Mouse (Mus musculus): Measurements from ENCODE around the gene Adamts16. TPM values are rescaled to one million over a fixed set of nuclear protein-coding genes. Genes with fewer than 3 reads are reported as not detected.

Adamts16 gene
- polyA plus RNA-seq, 1 experiment from 2014 or later: 2.3 TPM

DNA sequence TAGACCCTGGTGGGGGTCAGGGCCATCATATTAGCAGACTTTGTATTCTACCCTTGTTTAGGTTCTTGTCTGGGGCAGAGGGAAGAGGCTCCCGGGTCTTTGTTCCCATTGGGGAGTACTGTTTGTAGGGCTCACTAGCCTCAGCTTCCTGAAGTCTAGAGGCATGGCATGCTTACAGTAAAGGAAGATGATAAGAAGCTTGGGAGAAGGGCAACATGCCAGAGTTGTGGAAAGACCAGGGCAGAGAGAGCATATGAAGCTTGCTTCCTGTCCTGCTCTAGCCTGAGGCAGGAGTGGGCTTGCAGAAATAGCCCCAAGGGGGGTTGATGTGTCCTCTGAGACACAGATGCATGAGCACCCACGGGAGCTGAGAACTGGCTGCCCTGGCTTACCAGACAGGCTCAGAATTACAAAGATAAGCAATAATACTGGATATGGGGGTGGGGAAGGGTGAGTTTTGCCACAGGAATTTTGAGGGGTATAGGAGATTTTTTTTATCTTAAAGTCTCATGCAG is 117.4 kb downstream of the Adamts16 start:
- Histone ChIP-seq H3K27me3 (ENCODE audit: control insufficient read depth, insufficient read depth, low read depth, low read length) (no peaks in the 10 kb centered on the region), H3K4me1 (ENCODE audit: control insufficient read depth, insufficient read depth, low read length) (no peaks in the 10 kb centered on the region), H3K9ac (ENCODE audit: low read depth, low read length) (no peak overlapping the region), H3K36me3 (ENCODE audit: control insufficient read depth, insufficient read depth, low read length) (no peaks in the 10 kb centered on the region), H3K4me3 (ENCODE audit: low read depth, low read length) (no peak overlapping the region), H3K9me3 (replicated peaks; ENCODE audit: control insufficient read depth, low read length, poor library complexity, severe bottlenecking) (no peaks in the 10 kb centered on the region), H3K27ac (ENCODE audit: low read length) (no peak overlapping the region), H3K4me2 (ENCODE audit: low read length) (no peak overlapping the region)
- WGBS: 68% methylated on average over 2 of the region's 2 CpGs
- ATAC-seq: no peak

DNA sequence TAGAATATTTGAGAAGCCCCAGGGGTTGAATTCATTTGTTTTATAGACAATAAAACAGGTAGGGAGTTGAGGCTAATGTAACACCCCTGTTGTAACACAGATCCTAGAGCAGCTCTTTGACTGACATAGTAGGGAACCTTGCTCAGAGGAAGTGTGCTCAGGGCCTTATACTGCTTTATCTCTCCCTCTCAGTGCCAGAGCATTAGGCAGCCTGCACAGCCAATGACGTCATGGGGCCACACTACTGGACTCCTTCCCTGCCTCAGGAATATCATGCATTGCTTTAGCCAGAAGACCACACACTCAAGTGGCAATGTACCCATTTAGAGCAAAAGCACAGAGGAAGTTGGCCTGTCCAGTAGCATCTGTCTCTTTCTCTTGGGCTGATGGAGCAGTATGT is 121.6 kb downstream of the Adamts16 start:
- ATAC-seq: no peak
- Histone ChIP-seq H3K27me3 (ENCODE audit: control insufficient read depth, insufficient read depth, low read depth, low read length) (no peaks in the 10 kb centered on the region), H3K4me3 (ENCODE audit: low read depth, low read length) (no peak overlapping the region), H3K36me3 (ENCODE audit: control insufficient read depth, insufficient read depth, low read length) (no peaks in the 10 kb centered on the region), H3K9me3 (replicated peaks; ENCODE audit: control insufficient read depth, low read length, poor library complexity, severe bottlenecking) (no peaks in the 10 kb centered on the region), H3K4me2 (ENCODE audit: low read length) (no peak overlapping the region), H3K27ac (ENCODE audit: low read length) (no peak overlapping the region), H3K9ac (ENCODE audit: low read depth, low read length) (no peak overlapping the region), H3K4me1 (ENCODE audit: control insufficient read depth, insufficient read depth, low read length) (no peaks in the 10 kb centered on the region)
- 85% methylated on average over 1 of the region's 1 CpGs for WGBS

DNA sequence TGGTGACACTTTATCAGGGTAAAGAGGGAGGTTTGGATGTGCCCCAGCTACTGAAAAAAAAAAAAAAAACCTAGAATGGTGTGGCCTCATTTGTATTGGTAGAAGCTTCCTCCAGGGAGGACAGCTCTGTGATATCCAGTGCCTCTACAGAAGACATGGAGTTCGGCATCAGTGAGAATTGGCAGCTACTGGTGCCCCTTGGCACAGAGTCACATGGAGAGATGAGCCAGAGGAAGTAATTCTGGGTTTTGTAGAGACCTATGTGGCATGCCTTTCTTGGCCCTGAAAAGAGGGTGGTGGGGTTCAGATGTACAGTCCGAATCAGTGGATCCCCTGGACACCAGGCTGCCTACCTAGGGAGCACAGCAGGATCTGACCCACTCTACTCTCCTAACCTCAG is 122.8 kb downstream of the Adamts16 start:
- no peaks in the 10 kb centered on the region for H3K27me3 ChIP-seq (ENCODE audit: control insufficient read depth, insufficient read depth, low read depth, low read length)
- H3K9ac ChIP-seq (ENCODE audit: low read depth, low read length): no peak overlapping the region
- no peak overlapping the region for H3K27ac ChIP-seq (ENCODE audit: low read length)
- 66% methylated on average over 2 of the region's 2 CpGs for WGBS
- H3K4me2 ChIP-seq (ENCODE audit: low read length): no peak overlapping the region
- H3K36me3 ChIP-seq (ENCODE audit: control insufficient read depth, insufficient read depth, low read length): no peaks in the 10 kb centered on the region
- no peaks in the 10 kb centered on the region for H3K9me3 ChIP-seq (replicated peaks; ENCODE audit: control insufficient read depth, low read length, poor library complexity, severe bottlenecking)
- no peak overlapping the region for H3K4me3 ChIP-seq (ENCODE audit: low read depth, low read length)
- no peak for ATAC-seq
- no peaks in the 10 kb centered on the region for H3K4me1 ChIP-seq (ENCODE audit: control insufficient read depth, insufficient read depth, low read length)

DNA sequence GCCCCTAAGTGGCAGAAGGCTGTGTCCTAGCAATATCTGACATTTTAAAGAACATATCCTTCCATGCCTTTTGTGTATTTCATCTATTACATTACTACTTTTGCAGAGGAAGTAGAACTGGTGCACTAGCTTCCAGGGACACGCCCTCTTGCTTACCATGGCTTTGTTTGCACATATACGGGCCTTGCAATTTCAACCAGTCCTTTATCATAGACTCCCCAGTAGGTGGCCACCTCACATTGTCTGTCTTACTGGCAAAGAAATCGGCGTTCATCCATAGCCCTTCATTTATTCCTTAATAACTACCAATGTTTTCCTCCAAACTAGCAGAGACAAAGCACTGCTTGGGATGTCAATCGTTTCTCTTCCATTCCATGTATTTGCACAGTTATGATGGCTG is 125.6 kb downstream of the Adamts16 start:
- Histone ChIP-seq H3K27ac (ENCODE audit: low read length) (no peak overlapping the region), H3K4me1 (ENCODE audit: control insufficient read depth, insufficient read depth, low read length) (no peaks in the 10 kb centered on the region), H3K4me2 (ENCODE audit: low read length) (no peak overlapping the region), H3K9ac (ENCODE audit: low read depth, low read length) (no peak overlapping the region), H3K27me3 (ENCODE audit: control insufficient read depth, insufficient read depth, low read depth, low read length) (no peaks in the 10 kb centered on the region), H3K4me3 (ENCODE audit: low read depth, low read length) (no peak overlapping the region), H3K36me3 (ENCODE audit: control insufficient read depth, insufficient read depth, low read length) (no peaks in the 10 kb centered on the region), H3K9me3 (replicated peaks; ENCODE audit: control insufficient read depth, low read length, poor library complexity, severe bottlenecking) (no peaks in the 10 kb centered on the region)
- 74% methylated on average over 5 of the region's 5 CpGs for WGBS
- no peak for ATAC-seq

DNA sequence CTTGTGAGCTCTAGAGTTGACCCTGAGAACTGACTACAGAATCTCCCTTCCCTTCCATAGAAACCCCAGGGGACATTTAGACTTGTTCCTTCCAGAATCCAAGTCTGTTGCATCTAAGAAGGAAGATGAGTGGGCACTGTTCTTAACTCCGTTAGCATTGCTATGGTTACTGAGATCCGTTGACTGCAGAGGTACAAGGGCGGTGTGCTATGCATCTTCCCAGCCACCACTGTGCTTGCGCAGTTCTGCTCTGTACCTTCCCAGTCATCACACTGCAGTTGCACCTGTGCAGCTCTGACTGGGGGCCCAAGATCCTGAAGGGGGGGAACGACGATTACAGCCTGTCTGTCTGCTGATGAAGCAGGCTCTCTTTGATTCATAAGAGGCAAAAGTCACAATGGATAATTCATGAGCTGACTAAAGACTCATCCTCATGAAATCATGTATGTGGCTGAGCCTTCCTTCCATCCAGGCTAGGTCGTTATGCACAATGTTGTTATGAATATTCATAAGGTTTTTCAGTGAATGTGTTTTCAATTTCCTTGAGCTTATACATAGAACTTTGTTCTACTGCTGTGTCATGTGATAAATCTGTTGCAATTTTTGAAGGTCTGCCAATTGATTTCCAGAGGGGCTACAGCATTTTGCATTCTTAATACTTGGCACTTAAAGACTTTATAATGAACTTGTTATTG is 127.4 kb downstream of the Adamts16 start:
- H3K27ac ChIP-seq (ENCODE audit: low read length): no peak overlapping the region
- no peaks in the 10 kb centered on the region for H3K36me3 ChIP-seq (ENCODE audit: control insufficient read depth, insufficient read depth, low read length)
- H3K9me3 ChIP-seq (replicated peaks; ENCODE audit: control insufficient read depth, low read length, poor library complexity, severe bottlenecking): no peaks in the 10 kb centered on the region
- ATAC-seq: peak; percentile 82
- no peak overlapping the region for H3K4me3 ChIP-seq (ENCODE audit: low read depth, low read length)
- H3K4me2 ChIP-seq (ENCODE audit: low read length): no peak overlapping the region
- 53% methylated on average over 7 of the region's 7 CpGs for WGBS
- no peaks in the 10 kb centered on the region for H3K27me3 ChIP-seq (ENCODE audit: control insufficient read depth, insufficient read depth, low read depth, low read length)
- H3K9ac ChIP-seq (ENCODE audit: low read depth, low read length): no peak overlapping the region
- no peaks in the 10 kb centered on the region for H3K4me1 ChIP-seq (ENCODE audit: control insufficient read depth, insufficient read depth, low read length)

DNA sequence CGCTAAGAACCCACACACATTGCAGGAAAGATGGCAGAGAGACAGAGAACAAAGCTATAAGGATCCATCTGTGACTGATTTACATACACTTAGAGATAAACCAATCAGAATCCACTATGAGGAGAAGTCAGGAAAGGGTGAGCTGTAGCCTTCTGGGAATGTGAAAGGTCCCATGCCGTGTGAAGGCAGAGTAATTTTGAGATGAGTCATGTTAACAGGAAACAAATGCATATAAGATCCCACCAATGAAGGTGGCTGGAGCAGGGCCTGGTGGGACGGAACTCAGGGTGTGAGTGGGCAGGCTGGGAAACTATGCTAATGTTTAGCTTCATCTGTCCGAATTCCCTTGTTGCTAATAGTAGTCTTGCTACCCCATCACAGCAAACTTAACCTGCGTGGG is 128.3 kb downstream of the Adamts16 start:
- no peak overlapping the region for H3K4me2 ChIP-seq (ENCODE audit: low read length)
- WGBS: 84% methylated on average over 5 of the region's 5 CpGs
- H3K9me3 ChIP-seq (replicated peaks; ENCODE audit: control insufficient read depth, low read length, poor library complexity, severe bottlenecking): no peaks in the 10 kb centered on the region
- no peaks in the 10 kb centered on the region for H3K4me1 ChIP-seq (ENCODE audit: control insufficient read depth, insufficient read depth, low read length)
- H3K4me3 ChIP-seq (ENCODE audit: low read depth, low read length): no peak overlapping the region
- H3K27me3 ChIP-seq (ENCODE audit: control insufficient read depth, insufficient read depth, low read depth, low read length): no peaks in the 10 kb centered on the region
- no peak overlapping the region for H3K9ac ChIP-seq (ENCODE audit: low read depth, low read length)
- H3K27ac ChIP-seq (ENCODE audit: low read length): no peak overlapping the region
- no peaks in the 10 kb centered on the region for H3K36me3 ChIP-seq (ENCODE audit: control insufficient read depth, insufficient read depth, low read length)
- no peak for ATAC-seq

DNA sequence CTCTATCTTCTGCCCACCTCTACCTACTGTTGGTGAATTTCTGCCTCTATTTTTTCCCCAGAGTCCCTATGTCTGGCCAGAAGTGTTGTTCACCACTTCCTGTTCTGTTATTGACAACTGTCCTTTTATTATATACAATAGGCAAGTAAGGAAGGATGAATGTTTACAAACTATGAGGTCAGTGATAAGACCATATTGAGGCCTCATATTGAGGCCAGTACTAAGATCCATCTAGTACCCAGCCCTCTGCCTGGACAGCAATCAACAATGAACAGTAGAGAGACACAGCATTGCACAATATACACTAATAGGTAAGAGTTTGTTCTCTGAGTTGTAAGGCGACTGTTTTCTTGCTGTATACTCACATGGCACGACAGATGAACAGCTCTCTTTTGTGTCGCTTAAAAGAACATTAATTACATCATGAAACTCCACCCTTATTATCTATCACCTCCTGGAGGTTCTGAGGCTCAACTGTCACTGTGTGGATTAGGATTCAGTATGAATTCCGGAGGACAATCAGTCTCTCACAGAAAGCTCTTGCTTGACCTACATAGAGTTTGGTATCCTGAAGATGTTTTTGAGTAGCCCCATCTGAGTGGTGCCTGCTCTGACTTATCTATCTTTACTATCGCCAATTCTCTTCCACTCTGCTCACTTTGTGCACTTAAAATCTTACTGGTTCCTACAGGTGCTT is 134.3 kb downstream of the Adamts16 start:
- Histone ChIP-seq H3K36me3 (ENCODE audit: control insufficient read depth, insufficient read depth, low read length) (no peaks in the 10 kb centered on the region), H3K4me1 (ENCODE audit: control insufficient read depth, insufficient read depth, low read length) (no peaks in the 10 kb centered on the region), H3K9me3 (replicated peaks; ENCODE audit: control insufficient read depth, low read length, poor library complexity, severe bottlenecking) (no peaks in the 10 kb centered on the region), H3K4me2 (ENCODE audit: low read length) (no peak overlapping the region), H3K27ac (ENCODE audit: low read length) (no peak overlapping the region), H3K27me3 (ENCODE audit: control insufficient read depth, insufficient read depth, low read depth, low read length) (no peaks in the 10 kb centered on the region), H3K9ac (ENCODE audit: low read depth, low read length) (no peak overlapping the region), H3K4me3 (ENCODE audit: low read depth, low read length) (no peak overlapping the region)
- ATAC-seq: no peak
- WGBS: 88% methylated on average over 5 of the region's 5 CpGs

DNA sequence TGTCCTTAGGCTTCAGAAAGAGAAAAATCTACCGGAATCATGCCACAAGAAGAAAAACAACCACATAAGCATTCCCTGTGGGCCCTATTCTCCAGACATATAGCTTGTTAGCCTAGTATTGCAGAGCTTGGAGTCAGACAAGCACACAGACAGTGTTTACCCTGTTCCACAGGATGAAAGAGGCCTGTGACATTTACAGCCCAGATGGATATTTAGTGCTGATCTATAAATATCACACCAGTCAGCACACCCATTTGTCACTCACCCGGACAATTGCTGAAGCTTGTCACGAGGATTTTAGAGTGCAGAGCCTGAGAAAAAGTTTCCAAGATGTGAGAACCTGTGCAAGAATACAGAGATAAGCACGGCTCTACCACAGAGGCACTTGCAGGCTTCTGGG is 138.7 kb downstream of the Adamts16 start:
- Histone ChIP-seq H3K36me3 (ENCODE audit: control insufficient read depth, insufficient read depth, low read length) (no peaks in the 10 kb centered on the region), H3K9ac (ENCODE audit: low read depth, low read length) (no peak overlapping the region), H3K27ac (ENCODE audit: low read length) (no peak overlapping the region), H3K9me3 (replicated peaks; ENCODE audit: control insufficient read depth, low read length, poor library complexity, severe bottlenecking) (no peaks in the 10 kb centered on the region), H3K4me2 (ENCODE audit: low read length) (no peak overlapping the region), H3K4me1 (ENCODE audit: control insufficient read depth, insufficient read depth, low read length) (no peaks in the 10 kb centered on the region), H3K4me3 (ENCODE audit: low read depth, low read length) (no peak overlapping the region), H3K27me3 (ENCODE audit: control insufficient read depth, insufficient read depth, low read depth, low read length) (no peaks in the 10 kb centered on the region)
- ATAC-seq: no peak
- WGBS: 79% methylated on average over 4 of the region's 4 CpGs

DNA sequence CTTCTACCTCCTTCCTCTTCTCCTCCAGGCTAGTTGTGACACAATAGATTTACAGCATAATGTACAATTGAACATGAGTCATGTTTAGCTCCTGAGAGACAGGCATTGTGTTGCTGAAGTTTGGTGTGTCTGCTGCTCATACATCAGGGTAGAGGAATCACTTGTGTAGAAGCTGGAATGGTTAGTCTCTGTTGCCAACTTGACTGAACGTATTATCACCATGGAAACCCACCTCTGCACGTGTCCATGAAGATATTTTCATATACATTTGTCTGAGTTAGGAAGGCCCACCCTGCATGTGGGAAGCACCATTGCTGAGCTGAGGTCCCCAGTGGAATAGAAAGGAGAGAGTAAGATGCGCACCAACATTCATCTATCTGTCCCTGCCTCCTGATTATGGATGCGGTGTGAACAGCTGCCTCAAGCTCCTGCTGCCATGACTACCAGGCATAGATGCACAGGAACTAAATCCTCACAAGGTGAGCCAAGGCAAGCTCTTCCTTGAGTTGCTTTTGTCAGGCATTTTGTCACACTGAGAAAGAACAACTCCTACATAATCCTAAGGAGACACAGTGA is 142.7 kb downstream of the Adamts16 start:
- Histone ChIP-seq H3K4me3 (ENCODE audit: low read depth, low read length) (no peak overlapping the region), H3K27me3 (ENCODE audit: control insufficient read depth, insufficient read depth, low read depth, low read length) (no peaks in the 10 kb centered on the region), H3K4me2 (ENCODE audit: low read length) (no peak overlapping the region), H3K36me3 (ENCODE audit: control insufficient read depth, insufficient read depth, low read length) (no peaks in the 10 kb centered on the region), H3K4me1 (ENCODE audit: control insufficient read depth, insufficient read depth, low read length) (no peaks in the 10 kb centered on the region), H3K9ac (ENCODE audit: low read depth, low read length) (no peak overlapping the region), H3K9me3 (replicated peaks; ENCODE audit: control insufficient read depth, low read length, poor library complexity, severe bottlenecking) (no peaks in the 10 kb centered on the region; the same call in 1 of the 2 replicates), H3K27ac (ENCODE audit: low read length) (no peak overlapping the region)
- WGBS: 70% methylated on average over 4 of the region's 4 CpGs
- ATAC-seq: no peak

Measured in midbrain, embryonic 16.5 days (tissue).